Mouse (Mus musculus): ENCODE measurements around the gene Sbno2.

DNA sequence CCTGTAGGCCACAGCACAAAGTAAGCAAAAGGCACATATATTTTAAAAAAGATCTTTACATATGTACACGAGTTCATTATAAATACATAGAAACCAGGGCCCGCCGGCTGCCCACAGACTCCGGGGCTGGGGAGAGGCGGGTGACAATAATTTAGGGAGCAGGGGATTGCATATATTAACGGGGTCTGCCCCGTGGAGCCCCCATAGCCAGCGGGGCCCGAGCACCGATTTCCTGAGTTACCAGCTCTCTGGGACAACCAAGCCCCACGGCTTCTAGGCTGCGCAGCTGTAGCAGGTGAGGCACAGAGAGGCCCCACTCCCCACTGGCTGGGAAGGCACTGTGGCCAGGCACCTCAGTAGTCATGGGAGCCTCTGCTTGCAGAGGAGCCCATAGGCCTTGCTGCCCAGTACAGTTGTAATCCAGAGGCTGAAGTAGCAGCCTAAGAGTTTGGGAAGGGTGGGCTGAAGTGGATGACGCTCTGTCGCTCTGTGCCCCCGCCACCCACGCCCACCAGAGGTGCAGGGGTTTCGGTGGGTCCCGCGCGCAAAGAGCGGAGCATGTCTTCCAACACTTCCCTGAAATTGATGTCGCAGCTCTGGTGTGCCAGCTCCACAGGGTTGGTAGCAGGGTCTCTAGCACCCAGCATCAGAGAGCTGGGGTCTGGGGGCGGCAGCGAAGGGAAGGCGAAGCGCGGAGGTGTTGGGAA lies 48.2 kb downstream of the Sbno2 start:
- no peak for TF ChIP-seq CTCF (IDR thresholded peaks at IDR 0.05; ENCODE audit: extremely low read depth, insufficient read length, insufficient replicate concordance, low read depth, low read length)
- no peak for TF ChIP-seq POLR2A (IDR thresholded peaks at IDR 0.05; ENCODE audit: low read depth, low read length)

Measured in small intestine, adult 2 months (tissue).